Mouse (Mus musculus) adrenal gland, postnatal 4 days (tissue): Measurements from ENCODE around the gene Gpalpp1. TPM values are rescaled to one million over a fixed set of nuclear protein-coding genes. Genes with fewer than 3 reads are reported as not detected.
A peak's percentile ranks its signal among the peaks of the same experiment; 100 is the strongest.

Experiments used
- DNase-seq, 2 experiments: peaks; one replicate each; pipeline ENCODE4 v3.0.0; 2021 to 2022; ENCODE audit warnings: low spot score in 2 of 2, mixed read lengths in 2 of 2
- long read RNA-seq, 2 experiments: library from polyadenylated mRNA; stranded (forward); transcript quantifications; one replicate each; pipeline ENCODE4 v2.0.0; 2021
- total RNA-seq, 2 experiments: library from RNA; stranded (reverse); gene quantifications; 2 replicates each; pipeline ENCODE4 v1.2.3; 2021

Gpalpp1 gene
- 10 to 100 TPM; 24.2 to 24.8 TPM for total RNA-seq
- long read RNA-seq, experiment 1, full-length matches to known transcripts, result 3 of 7 reads
- long read RNA-seq, experiment 1, partial matches to known transcripts, result 0 of 7 reads
- long read RNA-seq, experiment 1, other reads (novel, unspliced or antisense), result 4 of 7 reads
- long read RNA-seq, experiment 2, full-length matches to known transcripts, result 5 of 10 reads
- long read RNA-seq, experiment 2, partial matches to known transcripts, result 1 of 10 reads
- long read RNA-seq, experiment 2, other reads (novel, unspliced or antisense), result 4 of 10 reads

DNA sequence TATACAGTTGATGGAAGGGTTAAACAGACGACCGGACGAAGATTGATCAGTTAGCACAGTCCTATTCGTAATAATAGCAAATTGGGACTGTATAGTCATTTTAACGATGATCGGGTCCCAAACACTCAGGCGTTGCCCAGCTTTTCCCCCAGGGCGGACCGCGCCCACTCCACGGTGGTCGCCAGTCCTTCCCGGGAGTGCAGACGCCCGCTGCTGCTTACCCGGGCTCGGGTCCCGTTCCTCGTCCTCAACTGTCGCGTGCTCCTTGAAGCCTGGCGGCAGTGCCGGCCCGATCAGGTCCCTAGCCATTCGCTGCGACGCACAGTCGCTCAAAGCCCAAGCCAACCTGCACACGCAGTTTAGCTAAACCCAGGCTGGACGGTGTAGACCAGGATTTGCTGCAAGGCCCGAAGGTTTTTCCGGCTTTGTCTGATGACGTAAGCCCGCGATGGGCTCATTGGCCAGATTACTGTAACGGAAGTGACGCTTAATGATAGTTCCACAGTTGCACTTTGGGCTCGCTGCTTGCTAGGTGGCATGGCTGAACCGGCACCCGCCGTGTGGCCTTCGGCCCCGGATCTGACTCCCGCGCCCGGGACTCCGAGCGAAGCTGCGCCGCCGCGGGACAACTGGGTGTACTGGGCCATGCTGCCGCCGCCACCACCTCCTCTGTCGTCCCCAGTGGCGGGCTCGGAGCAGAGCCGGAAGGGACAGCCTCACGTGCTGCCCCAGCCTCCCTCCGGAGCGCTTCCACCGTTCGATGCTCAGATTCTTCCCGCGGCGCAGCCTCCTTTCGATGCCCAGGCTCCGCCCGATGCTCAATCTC lies at the start of gene Gpalpp1, which contains the start of gene Nufip1:
Gene Gpalpp1 (minus strand): TSS at position 365 of the 826 bp plus-strand sequence.
Gene Nufip1 (plus strand): TSS at position 496 of the 826 bp plus-strand sequence.
- DNase-seq, result peak; percentile 49 to 81

DNA sequence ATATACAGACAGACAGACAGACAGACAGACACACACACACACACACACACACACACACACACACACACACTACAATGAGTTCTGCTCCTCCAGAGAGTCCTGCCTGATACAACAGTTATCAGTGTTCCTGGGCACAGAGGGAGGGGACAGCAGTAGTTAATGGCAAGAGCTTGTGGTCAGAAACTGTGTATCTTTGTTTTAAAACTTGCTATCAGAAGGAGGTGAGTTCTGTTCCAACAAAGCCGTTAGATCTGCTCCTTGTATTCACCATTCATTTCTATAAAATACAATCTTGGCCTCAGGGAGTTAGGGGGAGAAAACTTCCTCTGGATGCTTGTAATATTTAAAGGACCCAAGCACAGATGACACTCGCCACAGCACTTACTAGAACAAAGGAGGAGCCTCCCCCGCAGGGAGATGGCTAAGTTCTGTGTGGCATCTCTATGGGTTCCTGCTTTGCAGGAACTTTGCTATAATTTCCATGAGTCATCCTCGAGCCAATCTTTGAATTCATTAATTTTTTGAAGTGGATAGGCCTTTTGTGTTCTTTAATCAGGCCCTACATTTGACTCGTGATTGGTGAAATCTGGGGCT lies 47.7 kb upstream of the Gpalpp1 start:
- DNase-seq, result no peak

DNA sequence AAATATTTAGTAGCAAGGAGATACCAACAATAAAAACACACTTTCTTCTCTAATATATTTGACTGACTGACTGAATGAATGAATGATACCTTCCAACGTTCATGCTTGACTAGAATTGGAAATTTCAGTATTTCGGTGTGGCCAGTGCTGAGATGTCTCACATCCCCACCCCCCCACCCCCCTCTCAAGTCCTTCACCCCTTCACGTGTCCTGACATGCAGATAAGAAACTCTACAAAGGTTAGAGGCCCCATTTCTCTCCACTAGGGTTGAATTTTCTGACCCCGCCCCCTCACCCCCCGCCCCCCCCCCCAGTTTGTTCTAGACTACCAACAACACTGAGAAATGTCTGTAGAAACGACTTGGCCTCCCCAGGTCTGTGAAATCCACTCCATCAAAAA lies 43.3 kb upstream of the Gpalpp1 start:
- no peak for DNase-seq

DNA sequence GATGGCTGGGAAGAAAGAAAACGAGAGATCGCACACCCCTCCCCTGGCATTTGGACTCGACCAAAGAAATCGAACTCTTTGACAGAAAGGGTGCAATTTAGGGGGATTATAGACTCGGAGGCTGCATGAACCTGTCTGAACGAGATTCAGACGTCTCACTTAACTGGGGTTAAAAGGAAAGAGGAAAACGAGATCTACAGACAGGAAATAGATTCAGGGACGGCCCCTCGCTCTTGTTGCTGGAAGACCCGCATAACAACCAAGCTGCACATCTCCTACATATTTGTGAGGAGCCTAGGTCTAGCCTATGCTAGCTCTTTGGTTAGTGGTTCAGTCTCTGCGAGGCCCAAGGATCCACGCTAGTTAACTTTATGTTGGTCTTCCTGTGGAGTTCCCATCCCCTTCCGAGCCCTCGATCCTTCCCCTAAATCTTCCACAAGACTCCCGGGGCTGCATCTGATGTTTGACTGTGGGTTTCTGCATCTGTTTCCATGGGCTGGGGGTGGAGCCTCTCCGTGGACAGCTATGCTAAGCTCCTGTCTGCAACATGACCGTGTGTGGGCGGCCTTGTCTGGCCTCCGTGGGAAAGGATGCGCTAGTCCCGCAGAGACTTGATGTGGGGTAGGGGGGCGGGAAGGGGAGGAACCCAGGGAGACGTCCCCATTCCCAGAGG lies 42.6 kb upstream of the Gpalpp1 start:
- no peak for DNase-seq

DNA sequence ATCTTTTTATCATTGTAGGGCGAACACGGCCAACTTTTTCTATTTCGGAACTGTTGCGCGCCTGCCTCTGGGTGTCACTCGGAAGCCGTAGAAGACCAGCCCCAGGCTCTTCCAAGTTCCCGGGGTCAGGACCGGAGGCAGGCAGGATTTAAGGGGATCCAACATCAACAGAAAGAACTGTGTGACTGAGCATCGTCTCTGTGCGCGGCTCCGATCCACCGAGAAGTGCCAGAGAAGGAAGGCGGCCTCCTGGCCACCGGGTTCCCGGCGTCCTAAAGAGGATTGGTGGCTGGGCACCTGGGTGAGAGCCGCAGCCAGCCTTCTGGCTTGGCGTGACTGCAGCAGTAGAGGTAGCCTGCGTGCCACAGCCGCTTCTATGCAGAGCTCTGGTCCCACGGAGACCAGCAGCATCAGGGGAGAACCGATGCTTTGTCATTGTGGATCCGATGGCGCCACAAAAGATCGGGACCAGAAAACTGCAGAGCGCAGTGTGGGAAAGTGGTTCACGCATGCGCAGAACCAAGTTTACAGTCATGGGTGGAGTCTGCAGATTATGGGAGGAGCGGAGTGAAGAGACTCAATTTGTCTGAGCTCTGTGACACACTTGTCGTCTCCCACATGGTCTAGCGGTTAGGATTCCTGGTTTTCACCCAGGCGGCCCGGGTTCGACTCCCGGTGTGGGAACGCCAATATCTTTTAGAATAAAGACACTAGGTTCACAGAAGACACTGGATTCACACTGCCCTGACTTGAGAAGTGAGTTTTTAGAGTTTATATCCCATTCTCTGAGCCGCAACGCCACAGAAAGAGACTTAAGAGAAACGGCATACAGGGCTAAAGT lies 41.8 kb upstream of the Gpalpp1 start:
- DNase-seq, result peak; percentile 86 to 89

DNA sequence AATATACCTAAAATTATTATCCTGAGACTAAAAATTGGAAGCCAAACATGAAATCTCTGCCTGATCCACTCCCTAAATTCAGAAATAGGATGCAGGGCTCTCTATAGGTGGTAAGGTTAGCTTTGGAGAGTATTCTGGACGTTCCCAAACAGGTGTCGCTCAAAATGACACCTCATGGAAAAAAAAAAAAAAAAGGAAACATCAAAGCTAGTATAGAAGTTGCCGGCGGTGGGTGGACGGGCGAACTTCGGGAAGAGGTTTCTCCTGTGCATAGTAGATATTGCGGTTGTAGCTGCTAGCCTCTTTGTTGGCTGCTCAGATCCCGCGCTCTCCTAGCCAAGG lies 41.2 kb upstream of the Gpalpp1 start:
- DNase-seq, result no peak

DNA sequence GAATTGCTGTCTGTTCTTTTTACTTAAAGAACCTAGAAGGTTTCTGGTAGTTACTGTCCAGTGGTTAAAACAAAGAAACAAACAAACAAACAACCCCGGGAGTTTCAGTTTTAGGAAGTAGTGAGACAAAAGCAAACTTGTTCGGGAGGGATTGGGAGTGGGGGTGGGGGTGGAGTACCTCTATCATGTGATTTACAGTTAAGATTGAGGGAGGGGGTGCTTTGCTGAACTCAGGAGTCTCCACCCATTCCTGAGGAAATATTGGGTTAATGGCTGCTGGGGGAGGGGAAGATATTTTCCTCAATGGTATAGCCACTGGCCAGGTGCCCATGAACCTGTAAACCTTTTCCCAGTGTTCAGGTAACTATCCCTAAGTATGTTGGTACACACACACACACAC lies 40.5 kb upstream of the Gpalpp1 start:
- no peak for DNase-seq

DNA sequence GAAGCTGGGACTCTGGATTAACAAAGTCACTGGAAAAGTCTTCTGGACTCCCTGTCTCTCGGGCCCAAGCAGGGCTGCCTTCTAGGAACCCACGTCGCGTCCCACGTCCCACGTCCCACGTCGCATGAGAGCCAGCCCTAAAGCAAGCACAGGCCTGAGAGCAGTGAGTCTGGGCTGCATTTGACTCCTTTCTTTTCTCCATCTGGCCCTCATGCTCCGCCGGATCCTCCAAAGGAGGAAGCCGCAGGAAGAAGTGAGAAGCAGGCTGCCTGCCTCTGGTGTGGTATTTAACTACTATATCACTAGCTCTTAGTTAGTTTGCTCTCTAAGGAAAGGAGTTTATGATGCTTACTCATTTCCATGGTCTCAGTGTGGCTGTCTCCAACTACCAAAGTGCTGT lies 39.9 kb upstream of the Gpalpp1 start:
- no peak for DNase-seq

DNA sequence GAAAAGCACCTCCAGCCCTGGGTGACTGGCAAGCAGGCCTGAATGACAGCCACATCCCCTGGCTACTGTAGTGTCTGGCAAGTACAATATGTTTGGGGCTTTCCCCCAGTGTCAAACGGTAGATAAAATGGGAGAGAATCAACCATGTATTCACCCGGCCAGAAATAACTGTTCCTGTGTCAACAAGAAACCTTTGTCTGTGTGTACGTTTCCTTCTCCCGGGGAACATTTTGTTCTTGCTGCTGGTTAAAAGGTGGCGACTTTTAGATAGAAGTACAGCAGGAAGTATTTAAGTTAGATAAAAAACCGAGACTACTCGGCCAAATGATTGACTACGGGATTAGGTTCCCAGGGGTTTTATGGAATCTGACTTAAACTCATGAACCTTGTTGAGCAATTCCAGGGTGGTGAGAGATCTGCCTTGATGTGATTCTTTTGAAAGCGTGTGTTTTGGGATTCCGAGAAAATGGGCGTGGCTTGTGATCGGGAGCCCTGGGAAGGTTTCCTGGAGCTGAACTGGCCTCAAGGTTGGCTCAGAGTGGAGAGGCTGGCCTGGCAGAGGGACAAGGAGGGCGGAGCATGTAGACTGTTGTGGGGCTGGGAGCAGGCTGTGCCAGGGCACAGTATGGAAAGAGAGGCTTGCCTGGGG lies 39.1 kb upstream of the Gpalpp1 start:
- DNase-seq, result peak; percentile 48 to 80

DNA sequence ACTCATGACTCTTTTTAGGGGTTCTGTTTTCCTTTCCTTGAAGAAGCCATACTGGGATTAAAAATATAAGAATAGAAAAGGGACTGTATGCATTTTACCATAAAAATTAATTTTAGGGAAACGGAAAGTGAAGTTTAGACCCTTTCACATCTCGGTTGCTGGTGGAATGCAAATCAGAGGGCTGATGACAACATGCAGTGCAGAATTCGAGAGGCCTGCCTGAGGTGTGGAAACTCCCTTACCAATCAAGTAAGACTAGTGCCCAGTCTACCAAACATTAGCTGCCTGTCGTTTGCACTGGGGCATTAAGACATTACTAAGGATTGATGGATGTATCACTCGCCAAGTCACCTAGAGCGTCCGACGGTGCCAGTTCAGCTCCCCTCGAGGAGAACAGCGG lies 37.7 kb upstream of the Gpalpp1 start:
- DNase-seq, result no peak

DNA sequence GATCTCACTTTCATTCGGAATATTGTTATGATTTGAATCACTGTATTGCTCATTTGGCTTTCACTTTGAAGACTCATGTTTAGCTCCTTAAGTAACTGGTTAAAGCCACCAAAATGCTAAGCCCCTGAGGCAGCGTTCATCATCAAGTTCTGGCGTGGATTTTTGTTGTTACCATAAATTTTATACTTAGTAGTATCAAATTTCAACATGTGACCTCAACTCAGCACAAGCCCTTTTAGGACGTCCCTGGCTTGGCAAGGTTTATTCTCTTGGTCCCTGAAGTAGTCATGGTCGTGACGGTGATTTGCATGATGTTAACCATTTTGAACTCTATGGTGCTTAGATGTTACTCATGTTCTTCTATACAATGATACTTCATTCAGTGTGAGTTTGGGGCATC lies 36.5 kb upstream of the Gpalpp1 start:
- DNase-seq, result no peak

DNA sequence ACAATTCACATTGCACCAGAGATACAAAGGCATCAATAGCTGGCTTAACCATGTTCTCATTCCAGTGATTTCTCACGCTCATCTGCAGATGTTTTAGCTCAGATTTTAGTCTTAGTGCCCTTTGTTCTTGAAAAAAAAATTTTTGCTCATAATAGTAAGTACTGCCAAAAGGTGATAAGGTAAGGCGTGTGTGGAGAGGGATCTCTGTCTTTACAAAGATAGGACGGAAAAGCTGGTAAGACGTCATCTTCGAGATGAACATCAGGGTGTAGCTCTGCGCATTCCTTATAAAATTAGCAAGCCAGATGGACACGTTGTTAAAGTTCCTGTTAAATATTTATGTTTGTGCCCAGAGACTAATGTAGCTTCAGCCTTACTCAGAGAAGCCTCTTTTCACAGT lies 35.3 kb upstream of the Gpalpp1 start:
- no peak for DNase-seq

DNA sequence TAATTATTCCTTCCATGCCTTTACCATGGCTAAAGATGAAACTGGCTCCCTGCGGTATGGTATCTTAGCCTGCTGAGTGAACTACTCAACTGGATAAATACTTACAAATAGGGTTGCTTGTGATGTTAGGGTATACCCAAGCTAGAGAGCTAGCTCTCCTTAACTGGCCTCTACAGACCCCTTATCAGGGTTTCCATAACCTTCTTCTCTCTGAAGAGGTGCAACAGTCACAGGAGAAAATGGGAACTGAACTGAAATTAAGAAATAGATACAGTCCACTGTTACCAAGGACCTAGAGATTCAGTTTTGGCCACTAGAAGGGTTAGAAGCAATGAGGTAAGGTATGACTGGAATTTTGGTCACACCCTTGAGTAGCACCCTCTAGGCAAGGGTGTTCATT lies 34.7 kb upstream of the Gpalpp1 start:
- DNase-seq, result no peak

DNA sequence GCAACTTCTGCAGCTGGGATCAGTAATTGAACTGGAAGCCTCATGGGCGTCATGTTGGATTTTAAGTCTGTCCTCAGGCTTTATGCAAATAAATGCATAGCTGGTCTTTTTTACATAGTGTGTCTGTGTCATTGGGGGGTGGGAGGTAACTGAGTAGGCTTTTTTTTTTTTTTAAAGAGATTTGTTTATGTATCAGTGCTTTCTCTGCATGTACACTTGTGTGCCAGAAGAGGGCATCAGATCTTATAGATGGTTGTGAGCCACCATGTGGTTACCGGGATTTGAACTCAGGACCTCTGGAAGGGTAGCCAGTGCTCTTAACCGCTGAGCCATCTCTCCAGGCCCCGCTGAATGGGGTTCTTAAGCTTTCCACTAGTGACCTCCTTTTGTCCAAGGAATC lies 24.4 kb upstream of the Gpalpp1 start:
- no peak for DNase-seq

DNA sequence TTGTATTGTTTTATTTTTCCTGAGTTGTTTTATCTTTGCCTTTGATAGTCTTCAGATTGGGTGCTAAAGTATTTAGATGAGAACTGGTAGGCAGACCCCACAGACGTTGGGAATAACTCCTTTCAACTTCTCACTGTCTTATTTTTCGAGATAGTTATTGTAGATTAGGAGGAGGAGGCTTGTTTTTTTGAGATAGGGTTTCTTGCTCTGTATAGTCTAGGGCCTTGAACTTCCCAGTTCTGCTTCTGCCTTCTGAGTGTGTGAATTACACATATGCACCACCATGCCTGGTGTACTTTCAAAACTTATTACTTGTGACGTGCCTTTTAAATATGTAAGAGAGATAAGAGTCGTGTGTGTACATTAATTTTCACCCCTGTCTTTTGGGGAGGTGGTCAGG lies 17.6 kb upstream of the Gpalpp1 start:
- DNase-seq, result no peak

DNA sequence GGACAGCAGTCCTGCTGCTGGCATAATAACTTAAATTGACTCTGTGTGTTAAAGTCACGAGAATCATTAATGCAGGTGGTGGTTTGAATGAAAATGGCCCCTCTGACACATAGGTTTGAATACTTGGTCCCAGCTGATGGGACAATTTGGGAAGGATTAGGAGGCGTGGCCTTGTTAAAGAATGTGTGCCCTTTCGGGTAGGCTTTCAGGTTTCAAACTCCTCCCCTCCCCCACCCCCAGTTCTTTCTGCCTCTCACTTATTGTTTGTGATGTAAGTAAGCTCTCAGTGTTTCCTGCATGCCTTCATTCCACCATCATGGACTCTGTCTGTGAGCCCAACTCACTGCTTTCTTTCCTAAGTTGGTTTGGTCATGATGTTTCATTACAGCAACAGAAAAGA lies 16.8 kb upstream of the Gpalpp1 start:
- DNase-seq, result no peak

DNA sequence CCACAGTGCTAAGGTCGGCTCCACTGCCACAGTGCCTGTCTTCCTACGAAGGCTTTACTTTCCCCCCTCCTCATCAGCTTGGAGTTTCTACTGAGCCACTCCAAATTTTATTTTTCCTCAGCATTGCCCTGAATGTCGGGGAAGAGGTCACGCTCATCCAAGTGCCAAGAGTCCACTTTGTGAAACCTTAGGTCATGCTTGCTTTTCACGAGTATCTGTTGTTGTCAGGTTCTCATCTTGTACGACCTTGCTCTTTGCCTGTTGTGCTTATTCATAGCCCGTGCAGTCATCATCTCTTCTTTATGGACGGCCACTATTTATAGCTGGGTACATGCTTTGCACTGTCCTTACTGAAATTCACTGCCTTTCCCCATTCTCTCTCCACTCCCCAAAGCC lies 12.1 kb upstream of the Gpalpp1 start:
- DNase-seq, result no peak

DNA sequence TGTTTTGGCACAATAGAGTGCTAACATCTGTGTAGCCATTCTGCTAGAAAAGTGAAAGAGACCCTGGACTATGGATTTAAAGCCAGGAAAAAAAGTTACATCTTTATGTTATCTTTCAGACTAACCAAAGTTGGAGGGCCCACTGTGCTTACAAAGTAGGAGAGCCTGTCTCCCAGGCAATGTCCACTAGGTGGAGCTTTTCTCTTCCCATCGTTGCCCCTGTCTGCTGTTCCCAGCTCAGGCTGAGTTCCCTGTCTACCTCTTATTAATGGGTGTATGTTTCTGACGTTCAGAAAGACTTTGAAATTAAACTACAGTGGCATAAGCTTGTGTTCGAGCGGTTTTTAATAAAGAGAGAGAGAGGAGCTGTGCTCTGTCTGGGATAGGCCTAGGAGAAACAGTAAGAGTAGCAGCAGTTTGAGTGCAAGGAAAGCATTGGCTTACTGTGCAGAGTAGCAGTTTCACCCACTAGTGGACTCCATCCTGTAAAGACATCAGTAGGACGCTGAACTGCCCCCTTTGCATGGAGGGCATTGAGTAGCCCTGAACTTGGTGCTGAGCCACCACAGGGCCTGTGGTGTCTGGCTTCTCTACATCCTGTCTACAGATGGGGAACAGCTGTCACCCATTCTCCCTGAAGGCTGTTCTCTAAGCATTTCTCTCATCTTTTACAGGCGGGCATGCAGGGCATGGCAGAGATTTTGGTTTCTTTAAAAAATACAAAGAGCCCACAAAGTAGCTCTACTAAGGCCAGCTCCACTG lies 11.5 kb upstream of the Gpalpp1 start:
- peak in 1 of 2 experiments; percentile 13 for DNase-seq

DNA sequence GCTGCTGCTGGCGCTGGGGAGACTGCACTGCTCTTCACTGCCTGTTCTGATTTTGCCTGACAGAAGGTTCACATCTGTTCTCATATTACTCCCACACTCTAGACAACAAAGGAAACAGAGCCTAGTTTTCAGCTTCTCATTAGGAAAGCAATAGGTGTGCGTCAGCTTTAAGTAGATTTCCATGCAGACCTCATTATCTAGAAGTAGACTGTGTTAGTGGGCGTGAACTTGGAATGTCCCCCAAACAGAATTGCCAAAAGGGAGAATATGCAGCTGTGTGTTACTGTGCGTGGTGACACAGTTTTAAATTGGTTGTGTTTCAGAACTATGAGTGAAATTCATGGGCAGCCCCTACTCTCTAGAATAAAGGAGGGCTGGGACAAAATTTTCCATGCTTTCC lies 9.9 kb upstream of the Gpalpp1 start:
- no peak for DNase-seq

DNA sequence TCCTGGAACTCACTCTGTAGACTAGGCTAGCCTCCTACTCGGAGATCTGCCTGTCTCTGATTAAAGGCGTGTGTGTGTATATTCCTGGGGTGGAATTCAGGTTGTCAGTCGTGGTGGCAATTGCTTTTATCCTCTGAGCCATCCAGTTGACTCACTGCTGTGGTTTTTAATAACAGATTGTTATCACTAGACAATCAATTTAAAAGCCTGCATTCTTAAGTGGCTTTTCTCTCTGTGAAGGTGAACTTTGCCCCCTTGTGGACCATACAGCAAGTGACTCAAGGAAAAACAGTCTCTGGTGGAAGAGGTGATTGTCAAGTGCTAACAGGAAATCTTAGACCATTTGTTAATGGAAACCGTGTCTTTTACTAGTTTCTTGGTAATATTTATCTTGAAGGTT lies 8.4 kb upstream of the Gpalpp1 start:
- no peak for DNase-seq
